Mouse (Mus musculus) C2C12 (cell line): ENCODE results near the gene Spsb4. TPM values are rescaled to one million over a fixed set of nuclear protein-coding genes. Genes with fewer than 3 reads are reported as not detected.

ENCODE experiments used
- H3K27me3 ChIP-seq: one replicate; pipeline ENCODE4 v1.6.1; 2011; ENCODE audit not compliant: control insufficient read depth, insufficient read depth, insufficient read length
- H3K36me3 ChIP-seq: one replicate; pipeline ENCODE4 v1.6.1; 2011; ENCODE audit not compliant: control insufficient read depth, insufficient read depth
- H3K4me3 ChIP-seq: one replicate; pipeline ENCODE4 v1.5.1; 2011; ENCODE audit warnings: mild to moderate bottlenecking, control low read depth; ENCODE audit not compliant: poor library complexity, insufficient read depth, severe bottlenecking
- H3K79me2 ChIP-seq: one replicate; pipeline ENCODE4 v1.6.1; 2011; ENCODE audit not compliant: control insufficient read depth, insufficient read depth
- H3K79me3 ChIP-seq: one replicate; pipeline ENCODE4 v1.6.1; 2011; ENCODE audit warnings: low read depth, control low read depth
- H3ac ChIP-seq: one replicate; pipeline ENCODE3; 2011; ENCODE audit warnings: low read depth; ENCODE audit not compliant: control insufficient read depth, insufficient read length
- CEBPB ChIP-seq: IDR thresholded peaks from one replicate; pipeline ENCODE4 v1.6.1; 2011; ENCODE audit warnings: low read depth, mild to moderate bottlenecking, control low read depth, moderate library complexity
- CTCF ChIP-seq: IDR thresholded peaks from one replicate; pipeline ENCODE4 v1.5.1; 2011; ENCODE audit not compliant: control insufficient read depth, insufficient read depth, insufficient read length
- FOSL1 ChIP-seq: IDR thresholded peaks from one replicate; pipeline ENCODE4 v1.8.0; 2011; ENCODE audit warnings: mild to moderate bottlenecking, low read length; ENCODE audit not compliant: poor library complexity, insufficient read depth, severe bottlenecking
- MAX ChIP-seq: IDR thresholded peaks from one replicate; pipeline ENCODE4 v1.6.1; 2011; ENCODE audit warnings: mild to moderate bottlenecking, control low read depth
- MYOD1 ChIP-seq: IDR thresholded peaks from one replicate; pipeline ENCODE4 v1.6.1; 2011; ENCODE audit warnings: low read depth; ENCODE audit not compliant: control insufficient read depth, insufficient read length
- MYOG ChIP-seq: IDR thresholded peaks from one replicate; pipeline ENCODE4 v1.6.1; 2011; ENCODE audit not compliant: control insufficient read depth, insufficient read length; ENCODE audit errors: extremely low read depth
- USF1 ChIP-seq: IDR thresholded peaks from one replicate; pipeline ENCODE4 v1.6.1; 2011; ENCODE audit warnings: low read depth, mild to moderate bottlenecking, control low read depth, moderate library complexity
- polyA plus RNA-seq: library from polyadenylated mRNA; unstranded; fragments of >200 nt; fragmentation: generic; extraction: Trizol; gene quantifications from one replicate; pipeline ENCODE4 v1.2.1, GENCODE M21; 2012; ENCODE audit warnings: missing spikeins

Spsb4 gene
- polyA plus RNA-seq, 1 experiment, result 1.6 TPM

DNA sequence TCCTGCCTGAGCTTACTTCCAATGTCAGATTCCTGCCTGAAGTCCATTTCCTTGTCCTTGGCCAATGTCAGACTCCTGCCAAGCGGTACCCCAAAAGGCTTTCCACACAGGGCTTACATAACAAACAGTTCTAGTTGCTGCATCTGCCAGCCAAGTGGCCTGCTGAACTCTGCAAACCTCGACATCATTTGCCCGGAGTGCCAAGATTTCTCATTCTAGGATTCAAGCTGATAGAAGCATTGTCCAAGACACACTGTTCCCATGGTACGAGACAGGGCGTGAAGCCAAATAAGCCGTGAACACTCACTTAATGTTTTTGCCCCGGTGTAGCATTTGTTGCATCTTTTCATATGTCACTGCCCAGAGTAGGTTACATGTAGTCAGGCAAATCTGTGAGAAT, 18.0 kb upstream of the Spsb4 start:
- peaks cover 6% of the 10 kb centered on the region for H3K27me3 ChIP-seq
- no peaks in the 10 kb centered on the region for H3K79me3 ChIP-seq
- no peak overlapping the region for H3ac ChIP-seq
- no peak for TF ChIP-seq MAX
- no peak for TF ChIP-seq USF1
- no peak for TF ChIP-seq CTCF
- no peak for TF ChIP-seq FOSL1
- no peak for TF ChIP-seq MYOG
- no peak for TF ChIP-seq MYOD1
- no peak for TF ChIP-seq CEBPB
- no peak overlapping the region for H3K4me3 ChIP-seq
- no peaks in the 10 kb centered on the region for H3K36me3 ChIP-seq
- H3K79me2 ChIP-seq, result no peaks in the 10 kb centered on the region

- H3K36me3 ChIP-seq, result no peaks in the 10 kb centered on the region
- H3ac ChIP-seq, result no peak overlapping the region
- H3K79me3 ChIP-seq, result no peaks in the 10 kb centered on the region
- peaks cover 4% of the 10 kb centered on the region for H3K27me3 ChIP-seq
- H3K4me3 ChIP-seq, result no peak overlapping the region
- TF ChIP-seq USF1, result no peak
- TF ChIP-seq MYOG, result no peak
- TF ChIP-seq MAX, result no peak
- no peak for TF ChIP-seq CEBPB
- TF ChIP-seq FOSL1, result no peak
- no peak for TF ChIP-seq CTCF
- no peak for TF ChIP-seq MYOD1
- H3K79me2 ChIP-seq, result no peaks in the 10 kb centered on the region
Measured at GRCm38 (mm10) chr9:97027361-97027760, 8.7 kb upstream of the Spsb4 start.

DNA sequence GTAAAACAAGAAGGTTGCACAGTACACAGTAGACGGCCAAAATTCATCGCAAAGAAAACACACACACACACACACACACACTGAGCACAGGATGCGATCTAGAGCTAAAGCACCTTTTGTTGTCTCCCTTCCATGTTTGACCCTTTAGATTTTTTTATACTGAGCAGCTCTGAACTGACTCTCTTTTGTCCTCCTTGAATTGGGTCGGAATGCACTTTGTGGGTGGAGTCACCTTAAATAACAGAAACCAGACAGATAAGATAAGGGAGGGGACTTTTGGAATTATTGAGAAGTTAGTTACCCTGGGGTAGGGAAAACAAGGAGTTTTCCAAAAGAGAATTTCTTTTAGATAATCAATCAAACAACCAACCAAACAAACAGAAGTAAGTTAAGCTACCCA, 7.4 kb upstream of the Spsb4 start:
- TF ChIP-seq MAX (no peak), CTCF (no peak), USF1 (no peak), FOSL1 (no peak), CEBPB (no peak), MYOD1 (no peak), MYOG (no peak)
- H3K79me2 ChIP-seq, result no peaks in the 10 kb centered on the region

DNA sequence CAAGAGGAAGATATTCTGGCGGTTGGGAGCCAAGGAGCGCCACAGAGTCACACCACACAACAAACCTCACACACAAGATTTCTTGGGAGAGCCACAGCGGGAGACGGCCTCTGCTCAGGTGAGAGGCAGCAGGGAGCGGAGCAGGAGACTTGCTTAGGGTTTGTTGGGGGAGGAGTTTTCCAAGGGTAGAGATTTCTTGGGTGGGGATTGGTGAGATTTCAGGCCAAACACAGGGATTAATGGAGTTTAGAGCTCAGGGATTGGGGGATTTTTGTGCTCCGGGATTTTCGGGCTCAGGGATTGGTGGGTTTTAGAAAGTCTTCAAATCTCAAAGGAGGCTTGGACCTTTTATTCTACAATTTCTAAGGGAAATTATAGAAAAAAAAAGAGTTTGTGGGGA, 5.8 kb upstream of the Spsb4 start:
- no peak overlapping the region for H3ac ChIP-seq

More for the DNA sequence above, 7.4 kb upstream of the Spsb4 start:
- Histone ChIP-seq H3K36me3 (no peaks in the 10 kb centered on the region), H3K27me3 (peaks cover 4% of the 10 kb centered on the region), H3K79me3 (no peaks in the 10 kb centered on the region), H3ac (no peak overlapping the region), H3K4me3 (no peak overlapping the region)

DNA sequence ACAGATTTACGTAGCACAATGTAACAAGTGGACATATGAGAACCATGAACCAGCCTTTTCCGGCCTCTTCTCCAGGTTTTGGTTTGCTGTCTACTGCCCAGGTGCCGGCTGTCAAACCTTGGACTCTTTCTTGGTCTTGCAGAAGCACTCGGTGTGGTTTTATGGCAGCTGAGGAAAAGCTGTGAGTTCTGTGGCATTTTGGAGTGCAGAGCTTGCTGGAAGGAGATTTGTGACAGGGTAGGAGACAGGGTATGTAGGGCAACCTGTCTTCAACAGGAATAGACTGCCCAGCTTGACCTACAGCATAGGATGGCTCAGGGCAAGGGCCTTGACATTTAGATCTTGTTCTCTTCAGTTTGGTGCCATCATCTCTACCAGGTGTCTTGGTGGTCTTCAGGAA, 4.3 kb upstream of the Spsb4 start:
- peaks cover 4% of the 10 kb centered on the region for H3K27me3 ChIP-seq
- no peaks in the 10 kb centered on the region for H3K79me3 ChIP-seq
- no peak for TF ChIP-seq CTCF
- no peak for TF ChIP-seq MYOD1
- no peak for TF ChIP-seq FOSL1
- TF ChIP-seq MAX, result no peak
- no peak for TF ChIP-seq USF1
- TF ChIP-seq CEBPB, result no peak
- TF ChIP-seq MYOG, result no peak
- H3K4me3 ChIP-seq, result no peak overlapping the region
- H3K36me3 ChIP-seq, result no peaks in the 10 kb centered on the region
- H3ac ChIP-seq, result no peak overlapping the region
- H3K79me2 ChIP-seq, result no peaks in the 10 kb centered on the region

More for the DNA sequence above, 5.8 kb upstream of the Spsb4 start:
- Histone ChIP-seq H3K79me3 (no peaks in the 10 kb centered on the region), H3K4me3 (no peak overlapping the region), H3K36me3 (no peaks in the 10 kb centered on the region), H3K27me3 (peaks cover 4% of the 10 kb centered on the region), H3K79me2 (no peaks in the 10 kb centered on the region)
- TF ChIP-seq FOSL1, result no peak
- no peak for TF ChIP-seq MAX
- TF ChIP-seq USF1, result no peak

GRCm38 (mm10) chr9:97022371-97022770, 3.7 kb upstream of the Spsb4 start:
- Histone ChIP-seq H3ac (no peak overlapping the region), H3K4me3 (no peak overlapping the region), H3K27me3 (peaks cover 2% of the 10 kb centered on the region), H3K79me2 (no peaks in the 10 kb centered on the region), H3K36me3 (no peaks in the 10 kb centered on the region), H3K79me3 (no peaks in the 10 kb centered on the region)
- TF ChIP-seq MYOG, result no peak
- no peak for TF ChIP-seq CEBPB
- TF ChIP-seq FOSL1, result no peak
- no peak for TF ChIP-seq MYOD1
- no peak for TF ChIP-seq USF1
- no peak for TF ChIP-seq CTCF
- no peak for TF ChIP-seq MAX
